ENCODE assay signal across 7 mouse cellular contexts in the genomic region with DNA sequence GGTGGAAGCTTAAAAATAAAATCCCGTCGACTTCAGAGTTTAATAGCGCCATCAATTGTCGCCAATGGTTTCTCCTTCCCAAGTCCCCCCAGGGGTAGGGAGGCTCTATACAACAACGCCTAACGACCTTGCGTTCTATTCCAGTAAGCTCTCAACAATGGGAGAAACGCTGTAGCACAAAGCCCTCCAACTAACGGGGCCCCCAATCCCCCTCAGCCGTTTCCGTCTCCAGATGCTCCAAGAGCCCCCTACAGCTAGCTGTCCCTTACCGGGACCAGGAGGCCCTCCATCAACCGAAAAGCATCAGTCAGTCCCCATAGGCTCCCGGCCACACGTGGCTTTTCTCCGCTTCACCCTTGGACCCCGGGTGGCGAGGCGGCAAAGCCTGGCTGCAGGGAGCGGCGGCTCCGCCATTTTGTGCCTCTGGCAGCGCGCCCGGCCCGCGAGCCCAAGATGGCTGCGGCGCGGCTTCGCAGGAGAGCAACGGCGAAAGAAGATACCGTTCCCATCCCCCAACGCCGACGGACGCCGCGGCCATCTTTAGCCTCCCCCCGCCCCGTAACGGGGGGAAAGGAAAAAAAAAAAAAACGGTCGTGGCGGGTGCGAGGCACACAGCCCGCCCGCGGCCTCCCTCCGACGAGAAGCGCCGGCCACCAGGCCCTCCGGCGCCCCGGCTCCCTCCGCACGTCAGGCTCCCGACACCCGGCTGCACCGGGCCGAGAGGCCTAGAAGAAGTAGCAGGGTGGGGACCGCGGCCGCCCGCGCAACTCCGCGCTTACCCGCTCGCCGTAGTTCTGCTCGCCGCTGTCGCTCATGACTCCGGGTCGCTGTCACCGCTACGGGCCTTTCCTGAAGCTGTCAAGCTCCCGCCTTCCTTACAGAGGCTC. TPM values are rescaled to one million over a fixed set of nuclear protein-coding genes. Genes with fewer than 3 reads are reported as not detected.
A peak's percentile ranks its signal among the peaks of the same experiment; 100 is the strongest.
DNase-seq lines count a peak whose midpoint lies in the region; ATAC-seq and TF ChIP-seq lines count a peak whose summit lies in the region.

No protein-coding gene starts in this region.

- no peak for TF ChIP-seq CTCF in kidney, adult 2 months (conservative IDR thresholded peaks at IDR 0.05; ENCODE audit: insufficient read depth, insufficient read length, low read depth, low read length)

- no peaks in the 10 kb centered on the region for H3K36me3 ChIP-seq in embryonic facial prominence, embryonic 11.5 days (replicated peaks; ENCODE audit: control insufficient read depth, insufficient read depth, low read depth, low read length)
- H3K36me3 ChIP-seq in kidney, adult 2 months (ENCODE audit: control insufficient read depth, insufficient read depth, low read length), result no peaks in the 10 kb centered on the region
- no peaks in the 10 kb centered on the region for H3K36me3 ChIP-seq in limb, embryonic 12.5 days
- H3K36me3 ChIP-seq in midbrain, embryonic 14.5 days (ENCODE audit: control insufficient read depth, insufficient read depth, low read length), result no peaks in the 10 kb centered on the region

- H3K9me3 ChIP-seq in embryonic facial prominence, embryonic 11.5 days (replicated peaks; ENCODE audit: control insufficient read depth, low read length), result no peaks in the 10 kb centered on the region
- no peaks in the 10 kb centered on the region for H3K9me3 ChIP-seq in limb, embryonic 12.5 days
- H3K9me3 ChIP-seq in midbrain, embryonic 14.5 days (ENCODE audit: control insufficient read depth, low read length), result no peaks in the 10 kb centered on the region

- peak overlapping the region; percentile 88 for H3K4me3 ChIP-seq in embryonic facial prominence, embryonic 11.5 days (ENCODE audit: low read depth, low read length)
- H3K4me3 ChIP-seq in kidney, adult 2 months (ENCODE audit: insufficient read depth, low read depth, low read length), result peak overlapping the region; percentile 99
- peak overlapping the region; percentile 80 for H3K4me3 ChIP-seq in limb, embryonic 12.5 days (replicated peaks)
- peak overlapping the region; percentile 93 for H3K4me3 ChIP-seq in midbrain, embryonic 14.5 days (replicated peaks; ENCODE audit: low read depth, low read length)

- H3K27me3 ChIP-seq in embryonic facial prominence, embryonic 11.5 days (ENCODE audit: control insufficient read depth, insufficient read depth, low read length), result no peaks in the 10 kb centered on the region
- H3K27me3 ChIP-seq in kidney, adult 2 months (replicated peaks; ENCODE audit: control insufficient read depth, insufficient read depth, low read length), result no peaks in the 10 kb centered on the region
- no peaks in the 10 kb centered on the region for H3K27me3 ChIP-seq in limb, embryonic 12.5 days
- H3K27me3 ChIP-seq in midbrain, embryonic 14.5 days (ENCODE audit: control insufficient read depth, insufficient read depth, low read length), result no peaks in the 10 kb centered on the region

- no peak for TF ChIP-seq POLR2A in kidney, adult 2 months (IDR thresholded peaks at IDR 0.05; ENCODE audit: low read depth, low read length)

- peak; percentile 90 for DNase-seq in adrenal gland, postnatal 25 days
- peak; percentile 91 for DNase-seq in embryonic facial prominence, embryonic 11.5 days (ENCODE audit: low spot score)
- peak; percentile 86 to 90 for DNase-seq in heart, adult 18-20 months
- peak; percentile 89 for DNase-seq in kidney, adult 2 months
- peak; percentile 94 for DNase-seq in midbrain, embryonic 14.5 days
- DNase-seq in spleen, adult 18-20 months, result peak; percentile 71 to 78

- H3K4me2 ChIP-seq in embryonic facial prominence, embryonic 11.5 days (ENCODE audit: low read depth, low read length), result peak overlapping the region; percentile 46
- peak overlapping the region; percentile 75 for H3K4me2 ChIP-seq in limb, embryonic 12.5 days
- peak overlapping the region; percentile 92 for H3K4me2 ChIP-seq in midbrain, embryonic 14.5 days (ENCODE audit: low read length)

- peak; percentile 84 for ATAC-seq in embryonic facial prominence, embryonic 11.5 days (replicated peaks; ENCODE audit: insufficient number of reproducible peaks, low FRiP score, low TSS enrichment, low read depth)
- peak; percentile 65 for ATAC-seq in limb, embryonic 12.5 days (ENCODE audit: insufficient number of reproducible peaks, insufficient read depth, low FRiP score, low TSS enrichment, low read depth)
- peak; percentile 76 for ATAC-seq in midbrain, embryonic 14.5 days (ENCODE audit: low FRiP score, low TSS enrichment)

- peak overlapping the region; percentile 92 for H3K9ac ChIP-seq in embryonic facial prominence, embryonic 11.5 days (replicated peaks; ENCODE audit: low read length)
- H3K9ac ChIP-seq in limb, embryonic 12.5 days (replicated peaks), result peak overlapping the region; percentile 98
- peak overlapping the region; percentile 91 for H3K9ac ChIP-seq in midbrain, embryonic 14.5 days (replicated peaks; ENCODE audit: low read length)

- WGBS in embryonic facial prominence, embryonic 11.5 days, result under 1% methylated on average over 73 of the region's 81 CpGs
- WGBS in kidney, adult 2 months, result under 1% methylated on average over 80 of the region's 81 CpGs
- WGBS in limb, embryonic 12.5 days, result under 1% methylated on average over 81 of the region's 81 CpGs
- under 1% methylated on average over 71 of the region's 81 CpGs for WGBS in midbrain, embryonic 14.5 days

- peak overlapping the region; percentile 92 for H3K27ac ChIP-seq in embryonic facial prominence, embryonic 11.5 days (replicated peaks; ENCODE audit: low read depth, low read length)
- H3K27ac ChIP-seq in kidney, adult 2 months (ENCODE audit: insufficient read depth, low read depth, low read length), result peak overlapping the region; percentile 84
- H3K27ac ChIP-seq in limb, embryonic 12.5 days, result peak overlapping the region; percentile 97
- peak overlapping the region; percentile 97 for H3K27ac ChIP-seq in midbrain, embryonic 14.5 days (replicated peaks; ENCODE audit: low read depth, low read length)

- no peaks in the 10 kb centered on the region for H3K4me1 ChIP-seq in embryonic facial prominence, embryonic 11.5 days (ENCODE audit: control insufficient read depth, insufficient read depth, low read length)
- peaks cover 19% of the 10 kb centered on the region for H3K4me1 ChIP-seq in kidney, adult 2 months (ENCODE audit: control insufficient read depth, insufficient read depth, low read length)
- H3K4me1 ChIP-seq in limb, embryonic 12.5 days (replicated peaks), result peaks cover 22% of the 10 kb centered on the region; the same call in 1 of the 2 replicates
- peaks cover 24% of the 10 kb centered on the region for H3K4me1 ChIP-seq in midbrain, embryonic 14.5 days (ENCODE audit: control insufficient read depth, insufficient read depth, low read length)

RNA-seq across cellular contexts. Expression of a gene that starts 0.6 kb away (rescaled TPM):
- 103 and 117 TPM in 2 replicates for total RNA-seq in adrenal gland, postnatal 25 days (2021)
- 516 and 558 TPM in 2 replicates for polyA plus RNA-seq in embryonic facial prominence, embryonic 11.5 days (2014; fragmentation: Nextera tagmentation; extraction: Ambion mirVana)
- 10 to 100 TPM; 42.2 to 47.8 TPM for total RNA-seq in heart, adult 18-20 months (2021)
- 19.4 and 29.1 TPM in 2 replicates for polyA plus RNA-seq in kidney, adult 2 months (2012; rRNA removed)
- polyA plus RNA-seq in limb, embryonic 12.5 days (2016; fragmentation: Nextera tagmentation; extraction: Ambion mirVana), result 462 and 474 TPM in 2 replicates
- polyA plus RNA-seq in midbrain, embryonic 14.5 days (2014; fragmentation: Nextera tagmentation; extraction: Ambion mirVana), result 262 and 286 TPM in 2 replicates

Comparison
In these comparisons a context has a peak if more than half of its experiments do, and no peak if none do; other contexts are left out.
1. Peak in every context shown above with its lines: DNase-seq, ATAC-seq, H3K4me3 ChIP-seq and H3K27ac ChIP-seq.